Mouse (Mus musculus) small intestine, adult 2 months (tissue): ENCODE data around the gene Mylk2.

Source experiments
- CTCF ChIP-seq: fragments of 200-500 bp; IDR thresholded peaks from 2 replicates; pipeline ENCODE4 v1.5.1; 2012; ENCODE audit warnings: low read depth, mild to moderate bottlenecking, control low read depth, inconsistent platforms, low read length, moderate library complexity, mixed read lengths; ENCODE audit not compliant: insufficient replicate concordance, insufficient read length; ENCODE audit errors: extremely low read depth
- POLR2A ChIP-seq: fragments of 200-500 bp; IDR thresholded peaks from 2 replicates; pipeline ENCODE4 v1.6.1; 2012; ENCODE audit warnings: low read depth, mild to moderate bottlenecking, control low read depth, inconsistent platforms, low read length, moderate library complexity

GRCm38 (mm10) chr2:152880898-152881297 lies 30.3 kb upstream of the Mylk2 start:
- TF ChIP-seq CTCF (no peak), POLR2A (no peak)
